Mouse (Mus musculus) kidney, postnatal 14 days (tissue): ENCODE measurements around the gene Cyren.

Experiments used
- DNase-seq: peaks from one replicate; pipeline ENCODE4 v3.0.0; 2022; ENCODE audit warnings: mixed read lengths

The Cyren gene

GRCm38 (mm10) chr6:34899127-34899526 lies 21.3 kb upstream of the Cyren start:
- peak; percentile 71 for DNase-seq

GRCm38 (mm10) chr6:34896168-34896780 lies 18.4 kb upstream of the Cyren start:
- no peak for DNase-seq

- no peak for DNase-seq
These were observed 17.7 kb upstream of the Cyren start for GRCm38 (mm10) chr6:34895569-34895968.

- DNase-seq, result no peak
These were observed 11.3 kb upstream of the Cyren start for GRCm38 (mm10) chr6:34889185-34889584.

GRCm38 (mm10) chr6:34887131-34887850 lies 9.4 kb upstream of the Cyren start:
- DNase-seq, result no peak

- DNase-seq, result no peak
These were observed 6.9 kb upstream of the Cyren start for GRCm38 (mm10) chr6:34884724-34885123.

GRCm38 (mm10) chr6:34879911-34880475 lies 2.1 kb upstream of the Cyren start:
- DNase-seq, result peak; percentile 68

- DNase-seq, result no peak
These were observed 1.4 kb upstream of the Cyren start for GRCm38 (mm10) chr6:34879101-34879740.

- DNase-seq, result no peak
These were observed 1.1 kb downstream of the Cyren start for GRCm38 (mm10) chr6:34876835-34877156.

- no peak for DNase-seq
These were observed 1.7 kb downstream of the Cyren start for GRCm38 (mm10) chr6:34875966-34876834.

- DNase-seq, result peak; percentile 49
These were observed 2.5 kb downstream of the Cyren start for GRCm38 (mm10) chr6:34875268-34875761.

- peak; percentile 87 for DNase-seq
These were observed 3.5 kb downstream of the Cyren start for GRCm38 (mm10) chr6:34874101-34874921.

GRCm38 (mm10) chr6:34872871-34873270 lies 5.0 kb downstream of the Cyren start:
- no peak for DNase-seq

GRCm38 (mm10) chr6:34871929-34872328 lies 5.9 kb downstream of the Cyren start:
- no peak for DNase-seq

- DNase-seq, result no peak
These were observed 7.1 kb downstream of the Cyren start for GRCm38 (mm10) chr6:34870724-34871123.

GRCm38 (mm10) chr6:34870136-34870535 lies 7.7 kb downstream of the Cyren start:
- no peak for DNase-seq

GRCm38 (mm10) chr6:34869225-34869915 lies 8.5 kb downstream of the Cyren start:
- peak; percentile 56 for DNase-seq

GRCm38 (mm10) chr6:34868507-34869217 lies 9.2 kb downstream of the Cyren start:
- no peak for DNase-seq

- DNase-seq, result no peak
These were observed 9.9 kb downstream of the Cyren start for GRCm38 (mm10) chr6:34867995-34868350.

GRCm38 (mm10) chr6:34867301-34867994 lies 10.4 kb downstream of the Cyren start:
- no peak for DNase-seq
